Mouse (Mus musculus) effector memory CD4-positive, alpha-beta T cell, adult 7 months (primary cell): ENCODE data around the gene Esp1. TPM values are rescaled to one million over a fixed set of nuclear protein-coding genes. Genes with fewer than 3 reads are reported as not detected.

ENCODE experiments used
- polyA plus RNA-seq: library from polyadenylated mRNA; unstranded; fragments of 100-300 nt; shearing (Covaris generic); gene quantifications from one replicate; pipeline ENCODE4 v1.2.1, GENCODE M21; 2017

Gene Esp1
- polyA plus RNA-seq = not detected

DNA sequence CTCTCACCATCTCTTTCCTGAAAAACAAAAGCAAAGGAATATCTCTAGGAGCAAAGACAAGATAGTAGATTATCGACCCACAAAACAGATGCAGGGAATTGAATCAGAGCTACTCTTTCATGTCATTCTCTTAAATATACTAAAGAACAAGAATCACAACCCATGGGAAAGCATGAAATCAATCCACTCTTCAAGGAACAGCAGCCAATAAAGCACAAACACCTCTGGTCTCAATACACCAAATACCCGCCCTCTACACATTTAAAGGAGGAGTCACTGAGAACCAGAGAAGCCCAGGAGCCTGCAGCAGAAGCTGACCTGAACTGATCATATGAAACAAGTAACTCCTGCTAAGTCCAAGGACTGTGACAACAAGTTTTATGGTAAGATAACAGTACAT is at the start of gene Esp1:
Esp1 (plus strand) TSS at position 301 of the 400 bp plus-strand sequence.

Other genes with a start within 250 kb of the Esp1 start
- gene Esp8, start 207.1 kb upstream of the Esp1 start, polyA plus RNA-seq = not detected
- gene Esp6, start 165.6 kb upstream of the Esp1 start, polyA plus RNA-seq = not detected
- not detected for gene Esp4, start 128.5 kb upstream of the Esp1 start, polyA plus RNA-seq
- not detected for gene Esp3, start 95.0 kb upstream of the Esp1 start, polyA plus RNA-seq
- 0.34 TPM for gene Crisp2, start 79.9 kb downstream of the Esp1 start, polyA plus RNA-seq
- gene Rhag, start 84.0 kb downstream of the Esp1 start, polyA plus RNA-seq = not detected
- gene 9130008F23Rik, start 153.4 kb downstream of the Esp1 start, polyA plus RNA-seq = 0.62 TPM
- not detected for gene Glyatl3, start 187.2 kb downstream of the Esp1 start, polyA plus RNA-seq
- 18.7 TPM for gene Mut, start 207.6 kb downstream of the Esp1 start, polyA plus RNA-seq
- gene Cenpq, start 207.9 kb downstream of the Esp1 start, polyA plus RNA-seq = 43.8 TPM